Mouse (Mus musculus) gastrocnemius, adult 2 months (tissue): ENCODE data around the gene Ccl7. TPM values are rescaled to one million over a fixed set of nuclear protein-coding genes. Genes with fewer than 3 reads are reported as not detected.

ENCODE experiments used
- DNase-seq: peaks from one replicate; pipeline ENCODE4 v3.0.0; 2022
- H3K27ac ChIP-seq: fragments of 200-600 bp; 2 replicates; pipeline ENCODE4 v1.8.1; 2022; ENCODE audit warnings: mild to moderate bottlenecking
- H3K4me3 ChIP-seq: fragments of 200-600 bp; 2 replicates; pipeline ENCODE4 v1.8.1; 2022; ENCODE audit warnings: mild to moderate bottlenecking, moderate library complexity
- CTCF ChIP-seq: fragments of 200-600 bp; IDR thresholded peaks from 2 replicates; pipeline ENCODE4 v1.8.1; 2022; ENCODE audit warnings: antibody characterized with exemption, mild to moderate bottlenecking, moderate library complexity
- intact Hi-C: fragments of 180-260 bp; cut with DNase I; formaldehyde crosslinking; loops from one replicate; pipeline ENCODE4 v1.15.1; 2025
- total RNA-seq, 2 experiments: library from RNA; stranded (reverse); gene quantifications; 2 replicates each; pipeline ENCODE4 v1.2.3; 2021

Gene Ccl7
- total RNA-seq, 2 experiments from 2014 or later: not detected

GRCm38 (mm10) chr11:82019389-82019788 is 26.1 kb upstream of the Ccl7 start:
- no peak for TF ChIP-seq CTCF
- Histone ChIP-seq H3K4me3 (no peak overlapping the region), H3K27ac (no peak overlapping the region)
- no peak for DNase-seq
- intact Hi-C loops: no loop called here

GRCm38 (mm10) chr11:82019793-82020192 is 25.7 kb upstream of the Ccl7 start:
- Histone ChIP-seq H3K4me3 (no peak overlapping the region), H3K27ac (no peak overlapping the region)
- no peak for DNase-seq
- TF ChIP-seq CTCF: no peak
- intact Hi-C loops: no loop called here

- intact Hi-C loops: no loop called here
- no peak for DNase-seq
- H3K27ac ChIP-seq: no peak overlapping the region
- H3K4me3 ChIP-seq: no peak overlapping the region
- TF ChIP-seq CTCF: no peak
Observed at GRCm38 (mm10) chr11:82021406-82021805, 24.1 kb upstream of the Ccl7 start.

- H3K27ac ChIP-seq: no peak overlapping the region
- no peak for TF ChIP-seq CTCF
- intact Hi-C loops: no loop called here
- no peak overlapping the region for H3K4me3 ChIP-seq
- no peak for DNase-seq
Observed at GRCm38 (mm10) chr11:82022504-82023056, 22.9 kb upstream of the Ccl7 start.

GRCm38 (mm10) chr11:82023769-82024168 is 21.7 kb upstream of the Ccl7 start:
- intact Hi-C loops: no loop called here
- DNase-seq: peak; percentile 47
- no peak for TF ChIP-seq CTCF
- H3K4me3 ChIP-seq: no peak overlapping the region
- H3K27ac ChIP-seq: no peak overlapping the region

GRCm38 (mm10) chr11:82030171-82030570 is 15.3 kb upstream of the Ccl7 start:
- Histone ChIP-seq H3K4me3 (no peak overlapping the region), H3K27ac (no peak overlapping the region)
- no peak for DNase-seq
- intact Hi-C loops: no loop called here
- TF ChIP-seq CTCF: no peak

- Histone ChIP-seq H3K27ac (peak overlapping the region; percentile 66), H3K4me3 (no peak overlapping the region)
- TF ChIP-seq CTCF: no peak
- DNase-seq: no peak
- intact Hi-C loops: no loop called here
Observed at GRCm38 (mm10) chr11:82032136-82032535, 13.4 kb upstream of the Ccl7 start.

- no peak for TF ChIP-seq CTCF
- peak; percentile 90 for DNase-seq
- no peak overlapping the region for H3K4me3 ChIP-seq
- peak overlapping the region; percentile 72 for H3K27ac ChIP-seq
- intact Hi-C loops: no loop called here
Observed at GRCm38 (mm10) chr11:82032678-82033344, 12.7 kb upstream of the Ccl7 start.

GRCm38 (mm10) chr11:82034446-82034845 is 11.1 kb upstream of the Ccl7 start:
- Histone ChIP-seq H3K27ac (peak overlapping the region; percentile 38; the same call in 1 of the 2 replicates), H3K4me3 (no peak overlapping the region)
- intact Hi-C loops: no loop called here
- DNase-seq: no peak
- TF ChIP-seq CTCF: no peak

- no peak for TF ChIP-seq CTCF
- intact Hi-C loops: no loop called here
Observed at GRCm38 (mm10) chr11:82035356-82035755, 10.2 kb upstream of the Ccl7 start, which contains the start of gene Ccl2. TSS of gene Ccl2 (plus strand) at chr11:82035571.

GRCm38 (mm10) chr11:82035857-82036256 is 9.7 kb upstream of the Ccl7 start:
- no peak overlapping the region for H3K4me3 ChIP-seq
- TF ChIP-seq CTCF: no peak
- intact Hi-C loops: no loop called here
- DNase-seq: no peak
- no peak overlapping the region for H3K27ac ChIP-seq

More at GRCm38 (mm10) chr11:82035356-82035755, 10.2 kb upstream of the Ccl7 start, which contains the start of gene Ccl2:
- Histone ChIP-seq H3K4me3 (no peak within 1 kb of the TSS), H3K27ac (peak within 1 kb of the TSS; percentile 38; the same call in 1 of the 2 replicates)
- peak; percentile 84 for DNase-seq

GRCm38 (mm10) chr11:82038535-82038934 is 7.0 kb upstream of the Ccl7 start, which contains the start of gene Gm17268:
TSS of gene Gm17268 (minus strand) at chr11:82038562.
- no peak for TF ChIP-seq CTCF
- intact Hi-C loops: no loop called here
- H3K4me3 ChIP-seq: no peak within 1 kb of the TSS
- no peak for DNase-seq
- no peak within 1 kb of the TSS for H3K27ac ChIP-seq

GRCm38 (mm10) chr11:82039132-82039660 is 6.3 kb upstream of the Ccl7 start:
- DNase-seq: peak; percentile 54
- TF ChIP-seq CTCF: no peak
- intact Hi-C loops: no loop called here
- H3K27ac ChIP-seq: no peak overlapping the region
- no peak overlapping the region for H3K4me3 ChIP-seq
